26 mouse cellular contexts compared by ENCODE assay signal in genomic region chr14:105253304-105253703, GRCm38 (mm10). TPM values are rescaled to one million over a fixed set of nuclear protein-coding genes. Genes with fewer than 3 reads are reported as not detected.
A peak's percentile ranks its signal among the peaks of the same experiment; 100 is the strongest.
DNase-seq lines count a peak whose midpoint lies in the region; ATAC-seq and TF ChIP-seq lines count a peak whose summit lies in the region.
"Had no signal": no experiment of that assay in that cellular context is flagged by ENCODE, and none has a peak within 500 bp of the region (broad histone marks: within the 10 kb centered on the region; RNA-seq: fewer than 3 reads in every experiment).

No protein-coding gene starts in this region.

- no peaks in the 10 kb centered on the region for H3K36me3 ChIP-seq in hindbrain, embryonic 11.5 days (ENCODE audit: control insufficient read depth, insufficient read depth, low read length)
- H3K36me3 ChIP-seq in hindbrain, postnatal 0 days (ENCODE audit: insufficient read depth, low read length) = no peaks in the 10 kb centered on the region
- no peaks in the 10 kb centered on the region for H3K36me3 ChIP-seq in neural tube, embryonic 15.5 days
- no peaks in the 10 kb centered on the region for H3K36me3 ChIP-seq in intestine, embryonic 15.5 days
- H3K36me3 ChIP-seq in stomach, embryonic 16.5 days (ENCODE audit: control insufficient read depth, insufficient read depth, low read length) = no peaks in the 10 kb centered on the region
- H3K36me3 ChIP-seq in heart, embryonic 10.5 days = no peaks in the 10 kb centered on the region
- H3K36me3 ChIP-seq: forebrain, embryonic 10.5 days; limb, embryonic 15.5 days had no signal

- no peak overlapping the region for H3K27ac ChIP-seq in hindbrain, embryonic 11.5 days (ENCODE audit: low read depth, low read length)
- H3K27ac ChIP-seq in hindbrain, postnatal 0 days = no peak overlapping the region
- no peak overlapping the region for H3K27ac ChIP-seq in neural tube, embryonic 15.5 days (replicated peaks)
- H3K27ac ChIP-seq in intestine, embryonic 15.5 days = peak overlapping the region; percentile 51; the same call in 1 of the 2 replicates
- H3K27ac ChIP-seq in stomach, embryonic 16.5 days (ENCODE audit: low read length) = no peak overlapping the region
- H3K27ac ChIP-seq in heart, embryonic 10.5 days = no peak overlapping the region
- H3K27ac ChIP-seq: forebrain, embryonic 10.5 days; kidney, postnatal 0 days; limb, embryonic 15.5 days had no signal

- no peaks in the 10 kb centered on the region for H3K9me3 ChIP-seq in hindbrain, embryonic 11.5 days (ENCODE audit: control insufficient read depth, low read length)
- H3K9me3 ChIP-seq in hindbrain, postnatal 0 days (ENCODE audit: low read length) = no peaks in the 10 kb centered on the region
- H3K9me3 ChIP-seq in neural tube, embryonic 15.5 days (replicated peaks) = no peaks in the 10 kb centered on the region
- H3K9me3 ChIP-seq in intestine, embryonic 15.5 days = no peaks in the 10 kb centered on the region
- no peaks in the 10 kb centered on the region for H3K9me3 ChIP-seq in stomach, embryonic 16.5 days (replicated peaks; ENCODE audit: control insufficient read depth, low read length)
- H3K9me3 ChIP-seq in heart, embryonic 10.5 days = no peaks in the 10 kb centered on the region
- H3K9me3 ChIP-seq: forebrain, embryonic 10.5 days; limb, embryonic 15.5 days had no signal

- no peak for ATAC-seq in hindbrain, embryonic 11.5 days (ENCODE audit: low FRiP score)
- no peak for ATAC-seq in hindbrain, postnatal 0 days
- ATAC-seq in neural tube, embryonic 15.5 days (ENCODE audit: low FRiP score) = no peak
- ATAC-seq in intestine, embryonic 15.5 days = peak; percentile 59
- no peak for ATAC-seq in stomach, embryonic 16.5 days (ENCODE audit: insufficient read depth, low FRiP score)
- no peak for ATAC-seq in erythroid progenitor cell, adult 5-6 weeks (replicated peaks; ENCODE audit: low FRiP score, poor library complexity, severe bottlenecking)
- ATAC-seq: CD4-positive, CD25-positive, alpha-beta regulatory T cell, adult 4 months; forebrain, postnatal 0 days; hindbrain, embryonic 16.5 days had no signal

- DNase-seq in hindbrain, embryonic 11.5 days (ENCODE audit: low spot score) = peak; percentile 10
- no peak for DNase-seq in hindbrain, postnatal 0 days (ENCODE audit: low spot score)
- DNase-seq in neural tube, embryonic 10.5 days (ENCODE audit: extremely low spot score, low spot score) = peak; percentile 29
- no peak for DNase-seq in heart, embryonic 10.5 days (ENCODE audit: low spot score)
- DNase-seq: adrenal gland, postnatal 36 days; cerebellum, adult 11 months; cerebellum, postnatal 10 days; forebrain, postnatal 0 days; gastrocnemius, postnatal 25 days; heart, adult 18-20 months; heart, postnatal 36 days; kidney, adult 18-20 months; layer of hippocampus, adult 9-11 months; lung, adult 18-20 months; lung, postnatal 10 days; right cerebral cortex, postnatal 14 days; thymus, postnatal 25 days had no signal

- H3K9ac ChIP-seq in hindbrain, embryonic 11.5 days (ENCODE audit: low read depth, low read length) = no peak overlapping the region
- H3K9ac ChIP-seq in hindbrain, postnatal 0 days (replicated peaks; ENCODE audit: low read length) = no peak overlapping the region
- no peak overlapping the region for H3K9ac ChIP-seq in neural tube, embryonic 15.5 days (replicated peaks)
- H3K9ac ChIP-seq in intestine, embryonic 15.5 days = no peak overlapping the region
- no peak overlapping the region for H3K9ac ChIP-seq in stomach, embryonic 16.5 days (ENCODE audit: low read length)
- H3K9ac ChIP-seq: forebrain, postnatal 0 days; limb, embryonic 15.5 days had no signal

- WGBS in hindbrain, embryonic 11.5 days = 32% methylated on average over 7 of the region's 7 CpGs
- 38% methylated on average over 7 of the region's 7 CpGs for WGBS in hindbrain, postnatal 0 days
- WGBS in neural tube, embryonic 15.5 days = 35% methylated on average over 7 of the region's 7 CpGs
- 26% methylated on average over 7 of the region's 7 CpGs for WGBS in intestine, embryonic 15.5 days
- WGBS in stomach, embryonic 16.5 days = 20% methylated on average over 7 of the region's 7 CpGs
- 65% methylated on average over 7 of the region's 7 CpGs for WGBS in heart, embryonic 10.5 days

- H3K4me1 ChIP-seq in hindbrain, embryonic 11.5 days (replicated peaks; ENCODE audit: control insufficient read depth, insufficient read depth, low read length) = no peaks in the 10 kb centered on the region
- H3K4me1 ChIP-seq in hindbrain, postnatal 0 days (ENCODE audit: insufficient read depth, low read length) = no peaks in the 10 kb centered on the region
- 0 out of 2 replicates have a peak, but pooled peaks cover 4% of the 10 kb centered on the region for H3K4me1 ChIP-seq in neural tube, embryonic 15.5 days
- peaks cover 3% of the 10 kb centered on the region; the same call in 1 of the 2 replicates for H3K4me1 ChIP-seq in intestine, embryonic 15.5 days (replicated peaks)
- H3K4me1 ChIP-seq in stomach, embryonic 16.5 days (ENCODE audit: control insufficient read depth, insufficient read depth, low read length) = no peaks in the 10 kb centered on the region
- no peaks in the 10 kb centered on the region for H3K4me1 ChIP-seq in heart, embryonic 10.5 days
- H3K4me1 ChIP-seq: limb, embryonic 15.5 days had no signal

- TF ChIP-seq CTCF in hindbrain, postnatal 0 days (IDR thresholded peaks at IDR 0.05; ENCODE audit: low read depth) = no peak

- H3K4me3 ChIP-seq in hindbrain, embryonic 11.5 days (ENCODE audit: low read depth, low read length) = no peak overlapping the region
- no peak overlapping the region for H3K4me3 ChIP-seq in hindbrain, postnatal 0 days (ENCODE audit: low read length)
- no peak overlapping the region for H3K4me3 ChIP-seq in neural tube, embryonic 15.5 days (replicated peaks)
- H3K4me3 ChIP-seq in intestine, embryonic 15.5 days (replicated peaks) = no peak overlapping the region
- no peak overlapping the region for H3K4me3 ChIP-seq in stomach, embryonic 16.5 days (replicated peaks; ENCODE audit: low read length)
- no peak overlapping the region for H3K4me3 ChIP-seq in heart, embryonic 10.5 days
- H3K4me3 ChIP-seq: forebrain, embryonic 10.5 days; limb, embryonic 15.5 days had no signal

- no peaks in the 10 kb centered on the region for H3K27me3 ChIP-seq in hindbrain, embryonic 11.5 days (ENCODE audit: control insufficient read depth, insufficient read depth, low read length)
- H3K27me3 ChIP-seq in hindbrain, postnatal 0 days (ENCODE audit: insufficient read depth, low read length) = no peaks in the 10 kb centered on the region
- no peaks in the 10 kb centered on the region for H3K27me3 ChIP-seq in neural tube, embryonic 15.5 days (replicated peaks)
- no peaks in the 10 kb centered on the region for H3K27me3 ChIP-seq in intestine, embryonic 15.5 days (replicated peaks)
- H3K27me3 ChIP-seq in stomach, embryonic 16.5 days (ENCODE audit: control insufficient read depth, insufficient read depth, low read length) = no peaks in the 10 kb centered on the region
- H3K27me3 ChIP-seq in heart, embryonic 10.5 days (ENCODE audit: insufficient read depth, poor library complexity, severe bottlenecking) = no peaks in the 10 kb centered on the region
- H3K27me3 ChIP-seq: limb, embryonic 15.5 days had no signal

- H3K4me2 ChIP-seq in hindbrain, embryonic 11.5 days (replicated peaks; ENCODE audit: low read depth, low read length) = no peak overlapping the region
- H3K4me2 ChIP-seq in hindbrain, postnatal 0 days (ENCODE audit: low read depth, low read length) = no peak overlapping the region
- H3K4me2 ChIP-seq in neural tube, embryonic 15.5 days = no peak overlapping the region
- no peak overlapping the region for H3K4me2 ChIP-seq in intestine, embryonic 15.5 days (replicated peaks)
- H3K4me2 ChIP-seq in stomach, embryonic 16.5 days (ENCODE audit: low read depth, low read length) = 0 out of 2 replicates have a peak overlapping the region, but pooled peaks have one; percentile 9
- H3K4me2 ChIP-seq: limb, embryonic 15.5 days had no signal

RNA-seq across cellular contexts. Expression of gene Ndfip2, which starts 5.1 kb away (rescaled TPM):
- 82.1 and 84.8 TPM in 2 replicates for polyA plus RNA-seq in hindbrain, embryonic 11.5 days (2014; fragmentation: Nextera tagmentation; extraction: Ambion mirVana)
- total RNA-seq in hindbrain, postnatal 0 days (2014; rRNA removed) = 155 and 175 TPM in 2 replicates
- 118 and 119 TPM in 2 replicates for polyA plus RNA-seq in hindbrain, postnatal 0 days (2015; fragmentation: Nextera tagmentation; extraction: Ambion mirVana)
- polyA plus RNA-seq in neural tube, embryonic 15.5 days (2015; fragmentation: Nextera tagmentation; extraction: Ambion mirVana) = 111 and 120 TPM in 2 replicates
- polyA plus RNA-seq in intestine, embryonic 15.5 days (2015; fragmentation: Nextera tagmentation; extraction: Ambion mirVana) = 101 and 107 TPM in 2 replicates
- 64.1 and 65.5 TPM in 2 replicates for polyA plus RNA-seq in stomach, embryonic 16.5 days (2015; fragmentation: Nextera tagmentation; extraction: Ambion mirVana)
- 5.8 and 16.8 TPM in 2 replicates for total RNA-seq in erythroid progenitor cell, adult 5-6 weeks (2015; ENCODE audit: low replicate concordance)
- 0.68 and 5.1 TPM in 2 replicates for total RNA-seq in erythroid progenitor cell, adult 5-6 weeks (2017; ENCODE audit: low replicate concordance)
- 53.7 and 55.1 TPM in 2 replicates for polyA plus RNA-seq in heart, embryonic 10.5 days (2016; fragmentation: Nextera tagmentation; extraction: Ambion mirVana)

Comparison
In these comparisons a context has a peak if more than half of its experiments do, and no peak if none do; other contexts are left out.
1. DNase-seq: peak in hindbrain, embryonic 11.5 days (single experiment) and neural tube, embryonic 10.5 days (single experiment); none in hindbrain, postnatal 0 days (single experiment) and heart, embryonic 10.5 days (single experiment).